ENCODE assay signal across 12 mouse cellular contexts in genomic region chrX:36745333-36745732, GRCm38 (mm10).
"Had no signal": no experiment of that assay in that cellular context is flagged by ENCODE, and none has a peak within 500 bp of the region (broad histone marks: within the 10 kb centered on the region; RNA-seq: fewer than 3 reads in every experiment).

No protein-coding gene starts in this region.

- H3K27ac ChIP-seq: midbrain, embryonic 13.5 days; neural tube, embryonic 13.5 days; neural tube, embryonic 15.5 days; stomach, embryonic 15.5 days; stomach, postnatal 0 days had no signal

- H3K27me3 ChIP-seq: midbrain, embryonic 13.5 days; neural tube, embryonic 13.5 days; neural tube, embryonic 15.5 days; stomach, embryonic 15.5 days had no signal

- ATAC-seq: midbrain, embryonic 13.5 days; midbrain, embryonic 16.5 days had no signal

- H3K4me1 ChIP-seq: neural tube, embryonic 15.5 days; stomach, embryonic 15.5 days had no signal

- H3K36me3 ChIP-seq: midbrain, embryonic 13.5 days; neural tube, embryonic 13.5 days; neural tube, embryonic 15.5 days; stomach, embryonic 15.5 days had no signal

- H3K4me2 ChIP-seq: lung, embryonic 14.5 days; midbrain, embryonic 11.5 days; midbrain, embryonic 13.5 days; neural tube, embryonic 13.5 days; neural tube, embryonic 15.5 days; stomach, embryonic 15.5 days had no signal

- H3K4me3 ChIP-seq: midbrain, embryonic 13.5 days; myocyte; neural tube, embryonic 13.5 days; neural tube, embryonic 15.5 days; stomach, embryonic 15.5 days had no signal

- H3K9ac ChIP-seq: lung, embryonic 14.5 days; midbrain, embryonic 13.5 days; neural tube, embryonic 13.5 days; neural tube, embryonic 15.5 days; stomach, embryonic 15.5 days had no signal

- DNase-seq: retina, postnatal 1 day; thymus, postnatal 4 days had no signal

- H3K9me3 ChIP-seq: megakaryocyte, embryonic 14.5 days; midbrain, embryonic 13.5 days; neural tube, embryonic 13.5 days; neural tube, embryonic 15.5 days; stomach, embryonic 15.5 days had no signal
